Mouse (Mus musculus) CH12.LX (cell line): Measurements from ENCODE around the gene Ccdc158. TPM values are rescaled to one million over a fixed set of nuclear protein-coding genes. Genes with fewer than 3 reads are reported as not detected.

Experiments used
- DNase-seq: peaks from one replicate; pipeline ENCODE4 v3.0.0-alpha.2; 2013; ENCODE audit errors: extremely low read depth
- H3K27ac ChIP-seq: 2 replicates; pipeline ENCODE4 v1.5.1; 2012; ENCODE audit warnings: low read depth, mild to moderate bottlenecking, control low read depth, moderate library complexity; ENCODE audit not compliant: insufficient read depth
- H3K27me3 ChIP-seq: replicated peaks from 2 replicates; pipeline ENCODE3; 2012; ENCODE audit warnings: inconsistent platforms
- H3K36me3 ChIP-seq, 2 experiments: replicated peaks in 1 of 2; 2 replicates each; pipeline versions ENCODE3 to v1.6.1; 2012; ENCODE audit warnings: inconsistent platforms in 1 of 2, low read length in 1 of 2, mild to moderate bottlenecking in 1 of 2, mixed read lengths in 1 of 2, moderate library complexity in 1 of 2; ENCODE audit not compliant: control insufficient read depth in 1 of 2, insufficient read depth in 1 of 2
- H3K4me1 ChIP-seq, 2 experiments: 2 replicates each; pipeline ENCODE4 v1.6.1; 2012; ENCODE audit warnings: inconsistent platforms in 1 of 2, moderate library complexity in 1 of 2; ENCODE audit not compliant: insufficient read depth in 2 of 2, control insufficient read depth in 1 of 2
- H3K4me2 ChIP-seq: 2 replicates; pipeline ENCODE4 v1.6.1; 2012; ENCODE audit warnings: low read depth, mild to moderate bottlenecking, control low read depth; ENCODE audit not compliant: poor library complexity, insufficient read depth, severe bottlenecking
- H3K4me3 ChIP-seq, 3 experiments: fragments of 150-350 bp in 1 of 3; sonication (generic) in 1 of 3; replicated peaks in 1 of 3; 2 replicates each; pipeline versions ENCODE3 to v1.5.1; 2011 to 2012; ENCODE audit warnings: low read depth in 2 of 3, low read length in 2 of 3, mild to moderate bottlenecking in 2 of 3, moderate library complexity in 2 of 3, control low read depth in 1 of 3, improper control_type of control experiment in 1 of 3, inconsistent platforms in 1 of 3, mixed read lengths in 1 of 3; ENCODE audit not compliant: poor library complexity in 1 of 3
- H3K79me2 ChIP-seq: replicated peaks from 2 replicates; pipeline ENCODE4 v1.6.1; 2012; ENCODE audit warnings: mild to moderate bottlenecking, moderate library complexity; ENCODE audit not compliant: control insufficient read depth, poor library complexity, insufficient read depth, severe bottlenecking; ENCODE audit errors: extremely low read depth
- H3K9ac ChIP-seq: 2 replicates; pipeline ENCODE4 v1.6.1; 2012; ENCODE audit warnings: low read depth, mild to moderate bottlenecking, control low read depth, moderate library complexity; ENCODE audit not compliant: insufficient read depth
- H3K9me3 ChIP-seq: replicated peaks from 2 replicates; pipeline ENCODE3; 2012; ENCODE audit warnings: low read length, inconsistent platforms, mixed read lengths
- CHD1 ChIP-seq: IDR thresholded peaks from 2 replicates; pipeline ENCODE4 v1.6.1; 2012; ENCODE audit warnings: low read depth, low read length, improper control_type of control experiment, inconsistent platforms
- CTCF ChIP-seq, 2 experiments: IDR thresholded peaks in 1 of 2; conservative IDR thresholded peaks in 1 of 2; 2 replicates each; pipeline ENCODE4 v1.5.1; 2011 to 2012; ENCODE audit warnings: low read depth in 2 of 2, low read length in 2 of 2, improper control_type of control experiment in 1 of 2, inconsistent platforms in 1 of 2, mild to moderate bottlenecking in 1 of 2, moderate library complexity in 1 of 2
- E2F4 ChIP-seq: IDR thresholded peaks from 2 replicates; pipeline ENCODE4 v1.6.1; 2011; ENCODE audit warnings: low read depth, low read length, improper control_type of control experiment; ENCODE audit not compliant: insufficient replicate concordance
- GABPA ChIP-seq: IDR thresholded peaks from 2 replicates; pipeline ENCODE4 v1.6.1; 2012; ENCODE audit warnings: low read depth, low read length, improper control_type of control experiment, inconsistent platforms; ENCODE audit not compliant: insufficient replicate concordance
- HCFC1 ChIP-seq: IDR thresholded peaks from 2 replicates; pipeline ENCODE4 v1.6.1; 2012; ENCODE audit warnings: low read depth, mild to moderate bottlenecking, inconsistent platforms, low read length, improper control_type of control experiment
- IRF4 ChIP-seq: IDR thresholded peaks from 2 replicates; pipeline ENCODE4 v1.6.1; 2014; ENCODE audit warnings: low read depth, mild to moderate bottlenecking, inconsistent platforms, low read length, improper control_type of control experiment
- MXI1 ChIP-seq: IDR thresholded peaks from 2 replicates; pipeline ENCODE4 v1.6.1; 2011; ENCODE audit warnings: mild to moderate bottlenecking, low read depth, low read length, improper control_type of control experiment
- MYC ChIP-seq: IDR thresholded peaks from 2 replicates; pipeline ENCODE4 v1.6.1; 2011; ENCODE audit warnings: low read depth, mild to moderate bottlenecking, improper control_type of control experiment, low read length
- POLR2A ChIP-seq: IDR thresholded peaks from 2 replicates; pipeline ENCODE4 v1.6.1; 2011; ENCODE audit warnings: low read depth, mild to moderate bottlenecking, improper control_type of control experiment, low read length
- RCOR1 ChIP-seq: conservative IDR thresholded peaks from 2 replicates; pipeline ENCODE4 v1.6.1; 2012; ENCODE audit warnings: low read depth, mild to moderate bottlenecking, inconsistent platforms, low read length, improper control_type of control experiment
- TBP ChIP-seq: conservative IDR thresholded peaks from 2 replicates; pipeline ENCODE4 v1.6.1; 2011; ENCODE audit warnings: low read depth, low read length, improper control_type of control experiment
- UBTF ChIP-seq: IDR thresholded peaks from 2 replicates; pipeline ENCODE4 v1.6.1; 2012; ENCODE audit warnings: low read depth, mild to moderate bottlenecking, inconsistent platforms, low read length, improper control_type of control experiment, moderate library complexity
- USF1 ChIP-seq: IDR thresholded peaks from 2 replicates; pipeline ENCODE4 v1.6.1; 2014; ENCODE audit warnings: low read depth, mild to moderate bottlenecking, inconsistent platforms, low read length, improper control_type of control experiment
- dilution Hi-C: fragments of 300-500 bp; cut with MboI; formaldehyde crosslinking; loops from 2 replicates; pipeline ENCODE4 v1.14.3; 2020; ENCODE audit warnings: low sequenced_read_pairs; ENCODE audit not compliant: extremely low pct_unique_long_range_greater_than_20kb, extremely low pct_ligation_motif_present
- in situ Hi-C: fragments of 300-500 bp; cut with MboI; formaldehyde crosslinking; loops from 3 replicates; pipeline ENCODE4 v1.14.3; 2019; ENCODE audit warnings: low sequenced_read_pairs, low pct_ligation_motif_present, low pct_unique_long_range_greater_than_20kb, mixed read lengths
- polyA plus RNA-seq: library from polyadenylated mRNA; unstranded; fragments of >175 nt; gene quantifications from 2 replicates; pipeline ENCODE4 v1.2.1, GENCODE M21; 2012; ENCODE audit warnings: low read depth; ENCODE audit not compliant: insufficient read length
- total RNA-seq, 2 experiments: library from RNA; depleted of rRNA; stranded (reverse); fragments of 300-350 nt in 1 of 2; fragments of >200 nt in 1 of 2; gene quantifications; 2 replicates each; pipeline ENCODE4 v1.2.3; 2012 to 2014

Gene Ccdc158
- total and polyA plus RNA-seq, 3 experiments: not detected

- dilution Hi-C loops (no loop called here), in situ Hi-C loops (no loop called here)
- no peak for TF ChIP-seq CTCF (conservative IDR thresholded peaks at IDR 0.05 in 1 of 2, IDR thresholded peaks at IDR 0.05 in 1 of 2; ENCODE audit: low read depth in 2 of 2, low read length in 2 of 2)
- TF ChIP-seq IRF4: no peak
- no peak for TF ChIP-seq E2F4
- TF ChIP-seq POLR2A: no peak
- TF ChIP-seq CHD1: no peak
- TF ChIP-seq RCOR1: no peak
- TF ChIP-seq HCFC1: no peak
- TF ChIP-seq UBTF: no peak
- TF ChIP-seq MYC: no peak
- TF ChIP-seq MXI1: no peak
- no peak for TF ChIP-seq GABPA
- TF ChIP-seq USF1: no peak
- DNase-seq: no peak
- Histone ChIP-seq H3K79me2 (no peaks in the 10 kb centered on the region), H3K4me2 (no peak overlapping the region), H3K4me3 (no peak overlapping the region), H3K4me1 (peaks cover 0 to 10% of the 10 kb centered on the region in 2 experiments; a peak in 2 of 4 replicates), H3K36me3 (no peaks in the 10 kb centered on the region), H3K9ac (no peak overlapping the region), H3K27me3 (peaks cover 12% of the 10 kb centered on the region), H3K27ac (no peak overlapping the region), H3K9me3 (no peaks in the 10 kb centered on the region)
Measured at GRCm38 (mm10) chr5:92604452-92605247, 70.4 kb downstream of the Ccdc158 start.

GRCm38 (mm10) chr5:92602691-92603690 is 72.1 kb downstream of the Ccdc158 start, which contains the start of gene Stbd1:
Stbd1 (plus strand) TSS chr5:92603041.
- Histone ChIP-seq H3K4me3 (peak within 1 kb of the TSS in 2 of 3 experiments; percentile 56 to 62), H3K9ac (peak within 1 kb of the TSS; percentile 43)
- dilution Hi-C loops: no loop called here

More at GRCm38 (mm10) chr5:92602691-92603690, 72.1 kb downstream of the Ccdc158 start, which contains the start of gene Stbd1:
- peak; percentile 38 for DNase-seq
- in situ Hi-C loops: no loop called here
- no peak for TF ChIP-seq TBP
- TF ChIP-seq UBTF: 0 out of 2 replicates have a peak, but pooled peaks have one; percentile 71
- Histone ChIP-seq H3K27me3 (peaks cover 18% of the 10 kb centered on the region), H3K4me1 (peaks cover 0 to 10% of the 10 kb centered on the region in 2 experiments; a peak in 2 of 4 replicates), H3K27ac (no peak within 1 kb of the TSS), H3K9me3 (no peaks in the 10 kb centered on the region), H3K36me3 (no peaks in the 10 kb centered on the region), H3K79me2 (no peaks in the 10 kb centered on the region), H3K4me2 (peak within 1 kb of the TSS; percentile 81)
